Mouse (Mus musculus) lung, postnatal 14 days (tissue): ENCODE measurements around the gene Tm4sf4.

Experiments
- DNase-seq: peaks from one replicate; pipeline ENCODE4 v3.0.0; 2021

Gene Tm4sf4

GRCm38 (mm10) chr3:57425089-57425730 is at the start of gene Tm4sf4:
Gene Tm4sf4 (plus strand): TSS chr3:57425314.
- DNase-seq, result no peak

- DNase-seq, result no peak
These were observed 38.7 kb upstream of the Tm4sf4 start for GRCm38 (mm10) chr3:57386423-57386822.

- DNase-seq, result no peak
These were observed 38.2 kb upstream of the Tm4sf4 start for GRCm38 (mm10) chr3:57386895-57387294.

- DNase-seq, result no peak
These were observed 37.5 kb upstream of the Tm4sf4 start for GRCm38 (mm10) chr3:57387593-57387992.

- DNase-seq, result no peak
These were observed 13.6 kb upstream of the Tm4sf4 start for GRCm38 (mm10) chr3:57411535-57411934.

GRCm38 (mm10) chr3:57420233-57420632 is 4.9 kb upstream of the Tm4sf4 start:
- no peak for DNase-seq

GRCm38 (mm10) chr3:57420660-57421059 is 4.5 kb upstream of the Tm4sf4 start:
- no peak for DNase-seq

- no peak for DNase-seq
These were observed 1.2 kb downstream of the Tm4sf4 start for GRCm38 (mm10) chr3:57426351-57426750.

GRCm38 (mm10) chr3:57428682-57429464 is 3.8 kb downstream of the Tm4sf4 start:
- peak; percentile 13 for DNase-seq

- DNase-seq, result peak; percentile 34
These were observed 4.4 kb downstream of the Tm4sf4 start for GRCm38 (mm10) chr3:57429486-57429885.

- no peak for DNase-seq
These were observed 6.6 kb downstream of the Tm4sf4 start for GRCm38 (mm10) chr3:57431706-57432105.

GRCm38 (mm10) chr3:57435364-57435763 is 10.2 kb downstream of the Tm4sf4 start:
- no peak for DNase-seq

- DNase-seq, result no peak
These were observed 15.8 kb downstream of the Tm4sf4 start for GRCm38 (mm10) chr3:57440956-57441355.

GRCm38 (mm10) chr3:57445706-57446105 is 20.6 kb downstream of the Tm4sf4 start:
- peak; percentile 60 for DNase-seq

GRCm38 (mm10) chr3:57447889-57448288 is 22.8 kb downstream of the Tm4sf4 start:
- no peak for DNase-seq

GRCm38 (mm10) chr3:57448445-57448844 is 23.3 kb downstream of the Tm4sf4 start:
- DNase-seq, result peak; percentile 82

- no peak for DNase-seq
These were observed 33.5 kb downstream of the Tm4sf4 start for GRCm38 (mm10) chr3:57458652-57459051.

GRCm38 (mm10) chr3:57463302-57463701 is 38.2 kb downstream of the Tm4sf4 start:
- no peak for DNase-seq

GRCm38 (mm10) chr3:57466289-57466688 is 41.2 kb downstream of the Tm4sf4 start:
- no peak for DNase-seq

- DNase-seq, result no peak
These were observed 44.2 kb downstream of the Tm4sf4 start for GRCm38 (mm10) chr3:57469325-57469724.

- peak; percentile 68 for DNase-seq
These were observed 45.2 kb downstream of the Tm4sf4 start for GRCm38 (mm10) chr3:57470326-57470725.

- peak; percentile 40 for DNase-seq
These were observed 46.0 kb downstream of the Tm4sf4 start for GRCm38 (mm10) chr3:57470981-57471601.

GRCm38 (mm10) chr3:57472407-57472806 is 47.3 kb downstream of the Tm4sf4 start:
- no peak for DNase-seq

GRCm38 (mm10) chr3:57474421-57474820 is 49.3 kb downstream of the Tm4sf4 start:
- no peak for DNase-seq
